Mouse (Mus musculus): Measurements from ENCODE around the gene Syde1. TPM values are rescaled to one million over a fixed set of nuclear protein-coding genes. Genes with fewer than 3 reads are reported as not detected.
"Not testable (repeated sequence)": the region's sequence is repeated elsewhere in the genome, so short reads cannot be mapped to it uniquely, and the experiment has no call there.

Syde1 gene
- 4.9 and 6.8 TPM in 2 replicates for total RNA-seq (2017)

GRCm38 (mm10) chr10:78591406-78592328 is at the start of gene Syde1:
Gene Syde1, minus strand, starts transcription at chr10:78591964.
- ATAC-seq (replicated peaks in 1 of 2; ENCODE audit: insufficient read depth in 1 of 2, low FRiP score in 2 of 2, low TSS enrichment in 1 of 2, low read depth in 1 of 2, poor library complexity in 2 of 2, severe bottlenecking in 2 of 2) = peak; percentile 54

GRCm38 (mm10) chr10:78632311-78632710 is 40.5 kb upstream of the Syde1 start:
- peak; percentile 58 to 71; a peak in 3 of 4 replicates for ATAC-seq (replicated peaks in 1 of 2; ENCODE audit: insufficient read depth in 1 of 2, low FRiP score in 2 of 2, low TSS enrichment in 1 of 2, low read depth in 1 of 2, poor library complexity in 2 of 2, severe bottlenecking in 2 of 2)

GRCm38 (mm10) chr10:78630194-78630593 is 38.4 kb upstream of the Syde1 start:
- no peak for ATAC-seq (replicated peaks in 1 of 2; ENCODE audit: insufficient read depth in 1 of 2, low FRiP score in 2 of 2, low TSS enrichment in 1 of 2, low read depth in 1 of 2, poor library complexity in 2 of 2, severe bottlenecking in 2 of 2)

- ATAC-seq (replicated peaks in 1 of 2; ENCODE audit: insufficient read depth in 1 of 2, low FRiP score in 2 of 2, low TSS enrichment in 1 of 2, low read depth in 1 of 2, poor library complexity in 2 of 2, severe bottlenecking in 2 of 2) = not testable (repeated sequence)
Observed at GRCm38 (mm10) chr10:78623143-78623542, 31.4 kb upstream of the Syde1 start.

GRCm38 (mm10) chr10:78617974-78618373 is 26.2 kb upstream of the Syde1 start, which contains the start of gene Olfr1357:
Gene Olfr1357, minus strand, starts transcription at chr10:78618074.
- no peak for ATAC-seq (replicated peaks in 1 of 2; ENCODE audit: insufficient read depth in 1 of 2, low FRiP score in 2 of 2, low TSS enrichment in 1 of 2, low read depth in 1 of 2, poor library complexity in 2 of 2, severe bottlenecking in 2 of 2)

GRCm38 (mm10) chr10:78607602-78608001 is 15.8 kb upstream of the Syde1 start:
- no peak for ATAC-seq (replicated peaks in 1 of 2; ENCODE audit: insufficient read depth in 1 of 2, low FRiP score in 2 of 2, low TSS enrichment in 1 of 2, low read depth in 1 of 2, poor library complexity in 2 of 2, severe bottlenecking in 2 of 2)

- peak; percentile 78 to 81; a peak in 3 of 4 replicates for ATAC-seq (replicated peaks in 1 of 2; ENCODE audit: insufficient read depth in 1 of 2, low FRiP score in 2 of 2, low TSS enrichment in 1 of 2, low read depth in 1 of 2, poor library complexity in 2 of 2, severe bottlenecking in 2 of 2)
Observed at GRCm38 (mm10) chr10:78605080-78605479, 13.3 kb upstream of the Syde1 start.

- no peak for ATAC-seq (replicated peaks in 1 of 2; ENCODE audit: insufficient read depth in 1 of 2, low FRiP score in 2 of 2, low TSS enrichment in 1 of 2, low read depth in 1 of 2, poor library complexity in 2 of 2, severe bottlenecking in 2 of 2)
Observed at GRCm38 (mm10) chr10:78599865-78600264, 8.1 kb upstream of the Syde1 start.

- ATAC-seq (replicated peaks in 1 of 2; ENCODE audit: insufficient read depth in 1 of 2, low FRiP score in 2 of 2, low TSS enrichment in 1 of 2, low read depth in 1 of 2, poor library complexity in 2 of 2, severe bottlenecking in 2 of 2) = no peak
Observed at GRCm38 (mm10) chr10:78594566-78594965, 2.8 kb upstream of the Syde1 start.

- ATAC-seq (replicated peaks in 1 of 2; ENCODE audit: insufficient read depth in 1 of 2, low FRiP score in 2 of 2, low TSS enrichment in 1 of 2, low read depth in 1 of 2, poor library complexity in 2 of 2, severe bottlenecking in 2 of 2) = no peak
Observed at GRCm38 (mm10) chr10:78594157-78594556, 2.4 kb upstream of the Syde1 start.

- ATAC-seq (replicated peaks in 1 of 2; ENCODE audit: insufficient read depth in 1 of 2, low FRiP score in 2 of 2, low TSS enrichment in 1 of 2, low read depth in 1 of 2, poor library complexity in 2 of 2, severe bottlenecking in 2 of 2) = no peak
Observed at GRCm38 (mm10) chr10:78593736-78594135, 2.0 kb upstream of the Syde1 start.

GRCm38 (mm10) chr10:78592856-78593379 is 1.2 kb upstream of the Syde1 start:
- no peak for ATAC-seq (replicated peaks in 1 of 2; ENCODE audit: insufficient read depth in 1 of 2, low FRiP score in 2 of 2, low TSS enrichment in 1 of 2, low read depth in 1 of 2, poor library complexity in 2 of 2, severe bottlenecking in 2 of 2)

- ATAC-seq (replicated peaks in 1 of 2; ENCODE audit: insufficient read depth in 1 of 2, low FRiP score in 2 of 2, low TSS enrichment in 1 of 2, low read depth in 1 of 2, poor library complexity in 2 of 2, severe bottlenecking in 2 of 2) = peak in 1 of 2 experiments; percentile 63; a peak in 2 of 4 replicates
Observed at GRCm38 (mm10) chr10:78590744-78591143, 1.0 kb downstream of the Syde1 start.

GRCm38 (mm10) chr10:78589901-78590300 is 1.9 kb downstream of the Syde1 start:
- ATAC-seq (replicated peaks in 1 of 2; ENCODE audit: insufficient read depth in 1 of 2, low FRiP score in 2 of 2, low TSS enrichment in 1 of 2, low read depth in 1 of 2, poor library complexity in 2 of 2, severe bottlenecking in 2 of 2) = no peak

GRCm38 (mm10) chr10:78589291-78589690 is 2.5 kb downstream of the Syde1 start:
- ATAC-seq (replicated peaks in 1 of 2; ENCODE audit: insufficient read depth in 1 of 2, low FRiP score in 2 of 2, low TSS enrichment in 1 of 2, low read depth in 1 of 2, poor library complexity in 2 of 2, severe bottlenecking in 2 of 2) = no peak

GRCm38 (mm10) chr10:78586026-78586425 is 5.7 kb downstream of the Syde1 start:
- no peak for ATAC-seq (replicated peaks in 1 of 2; ENCODE audit: insufficient read depth in 1 of 2, low FRiP score in 2 of 2, low TSS enrichment in 1 of 2, low read depth in 1 of 2, poor library complexity in 2 of 2, severe bottlenecking in 2 of 2)

- ATAC-seq (replicated peaks in 1 of 2; ENCODE audit: insufficient read depth in 1 of 2, low FRiP score in 2 of 2, low TSS enrichment in 1 of 2, low read depth in 1 of 2, poor library complexity in 2 of 2, severe bottlenecking in 2 of 2) = no peak
Observed at GRCm38 (mm10) chr10:78585606-78586005, 6.2 kb downstream of the Syde1 start.

GRCm38 (mm10) chr10:78584996-78585395 is 6.8 kb downstream of the Syde1 start:
- no peak for ATAC-seq (replicated peaks in 1 of 2; ENCODE audit: insufficient read depth in 1 of 2, low FRiP score in 2 of 2, low TSS enrichment in 1 of 2, low read depth in 1 of 2, poor library complexity in 2 of 2, severe bottlenecking in 2 of 2)

Measured in hematopoietic stem cell, adult 5-6 weeks (primary cell).